Mouse (Mus musculus): ENCODE data around the gene Copa. TPM values are rescaled to one million over a fixed set of nuclear protein-coding genes. Genes with fewer than 3 reads are reported as not detected.
A peak's percentile ranks its signal among the peaks of the same experiment; 100 is the strongest.

Gene Copa
- polyA plus RNA-seq, 1 experiment from 2014 or later = 115 TPM

GRCm38 (mm10) chr1:172082899-172083445 is 643 bp downstream of the Copa start:
- no peak for DNase-seq (ENCODE audit: low spot score)

DNA sequence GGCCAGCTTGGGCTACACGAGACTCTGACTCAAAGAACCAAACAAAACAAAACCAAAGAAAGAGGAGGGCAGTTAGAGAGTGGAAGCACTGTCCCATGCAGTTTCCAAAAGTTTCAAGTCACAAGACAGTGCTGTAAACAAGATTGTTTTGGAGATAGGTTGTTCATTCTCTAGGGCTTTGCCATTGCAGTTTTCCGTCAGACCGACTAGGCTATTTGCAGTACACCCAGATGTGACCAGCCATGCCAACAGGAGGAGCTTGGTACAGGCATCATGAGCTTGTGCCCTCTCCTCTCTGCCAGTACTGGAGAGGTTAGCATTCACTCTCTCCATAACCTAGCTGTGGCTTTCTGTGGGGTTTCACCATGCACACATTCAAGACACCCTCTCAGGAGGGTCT is 11.2 kb downstream of the Copa start:
- DNase-seq (ENCODE audit: low spot score) = no peak

- DNase-seq (ENCODE audit: low spot score) = no peak
Measured at GRCm38 (mm10) chr1:172094295-172094694, 12.0 kb downstream of the Copa start.

GRCm38 (mm10) chr1:172095202-172095601 is 12.9 kb downstream of the Copa start:
- no peak for DNase-seq (ENCODE audit: low spot score)

DNA sequence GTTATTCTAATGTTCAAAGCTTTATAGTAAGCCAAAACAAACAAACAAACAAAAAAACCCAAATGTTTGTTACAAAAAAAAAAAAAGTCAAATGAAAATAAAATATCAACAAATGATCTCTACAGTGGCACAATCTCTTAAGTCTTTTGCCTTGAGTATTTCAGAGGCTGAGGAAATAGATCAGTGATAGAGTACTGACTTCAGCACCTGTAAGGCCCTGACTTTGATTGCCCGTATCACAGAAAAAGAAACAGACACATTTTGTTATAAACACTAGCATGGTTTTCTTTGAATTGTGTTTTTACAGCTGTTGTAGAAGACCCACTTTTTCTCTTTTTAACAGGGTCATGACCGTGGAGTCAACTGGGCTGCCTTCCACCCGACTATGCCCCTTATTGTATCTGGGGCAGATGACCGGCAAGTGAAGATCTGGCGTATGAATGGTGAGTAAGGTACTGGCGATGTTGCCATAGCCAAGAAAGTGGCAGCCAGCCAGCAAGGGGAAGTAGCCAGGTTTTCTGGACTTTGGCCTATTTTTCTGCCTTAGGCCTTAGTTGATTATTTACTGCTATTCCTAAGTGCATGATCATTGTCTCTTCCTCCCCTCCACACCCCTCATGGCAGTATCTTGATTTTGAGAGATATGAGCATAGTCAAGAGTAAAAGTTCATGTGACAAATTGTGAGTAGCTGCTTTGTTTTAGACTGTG is 17.1 kb downstream of the Copa start:
- no peak for DNase-seq (ENCODE audit: low spot score)

DNA sequence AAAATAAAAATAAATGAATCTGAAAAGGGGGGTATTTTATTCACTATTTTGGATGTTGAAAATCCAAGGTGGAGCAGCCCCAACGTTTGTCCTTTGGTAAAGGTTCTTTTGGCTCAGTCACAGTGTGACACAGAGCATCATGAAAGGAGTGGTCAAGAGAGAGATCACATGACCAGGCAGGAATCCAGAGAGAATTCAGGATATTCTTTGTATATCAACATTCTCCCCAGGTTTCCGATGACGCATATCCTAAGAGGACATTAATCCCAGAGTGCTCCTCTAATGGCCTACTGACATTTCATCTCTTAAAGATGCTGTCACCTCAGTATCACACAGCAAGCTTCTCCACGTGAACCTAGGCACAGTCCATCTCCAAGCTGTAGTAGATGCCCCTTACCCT is 21.3 kb downstream of the Copa start:
- no peak for DNase-seq (ENCODE audit: low spot score)

DNA sequence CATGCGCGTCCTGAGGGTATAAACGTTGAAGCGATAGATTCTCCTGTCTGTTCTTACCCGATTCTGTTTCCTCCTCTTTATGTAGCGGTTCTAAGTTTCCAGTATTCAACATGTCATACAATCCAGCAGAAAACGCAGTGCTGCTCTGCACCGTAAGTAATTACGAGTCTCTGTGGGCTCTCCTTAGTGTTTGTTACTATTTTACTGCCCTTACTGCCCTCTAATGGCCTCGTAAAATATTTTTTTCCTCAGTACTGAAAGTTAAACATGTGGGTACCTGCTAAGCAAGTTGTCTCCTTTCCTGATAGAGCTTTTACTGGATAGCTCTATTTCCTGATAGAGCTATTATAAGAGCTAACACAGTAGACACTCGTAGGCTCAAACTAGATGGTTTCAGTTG is 22.8 kb downstream of the Copa start:
- no peak for DNase-seq (ENCODE audit: low spot score)

- DNase-seq (ENCODE audit: low spot score) = no peak
Measured at GRCm38 (mm10) chr1:172107777-172108477, 25.6 kb downstream of the Copa start.

DNA sequence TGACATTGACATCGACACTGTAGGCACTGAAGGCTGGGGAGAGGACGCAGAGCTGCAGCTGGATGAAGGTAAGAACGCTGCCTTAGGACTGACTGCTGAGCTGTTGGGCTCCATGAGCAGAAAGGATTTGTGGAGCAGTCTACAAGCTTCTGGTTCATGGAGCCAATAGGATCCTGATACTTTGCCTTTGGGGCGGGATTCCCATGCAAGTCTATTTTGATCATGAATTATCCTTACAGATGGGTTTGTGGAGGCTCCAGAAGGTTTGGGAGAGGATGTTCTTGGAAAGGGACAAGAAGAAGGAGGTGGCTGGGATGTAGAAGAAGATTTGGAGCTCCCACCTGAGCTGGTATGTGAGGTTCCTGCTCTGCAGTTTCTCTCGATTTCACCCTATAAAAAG is 34.6 kb downstream of the Copa start:
- no peak for DNase-seq (ENCODE audit: low spot score)

- DNase-seq (ENCODE audit: low spot score) = no peak
Measured at GRCm38 (mm10) chr1:172119100-172119499, 36.8 kb downstream of the Copa start.

- DNase-seq (ENCODE audit: low spot score) = peak; percentile 60
Measured at GRCm38 (mm10) chr1:172119720-172120119, 37.4 kb downstream of the Copa start.

DNA sequence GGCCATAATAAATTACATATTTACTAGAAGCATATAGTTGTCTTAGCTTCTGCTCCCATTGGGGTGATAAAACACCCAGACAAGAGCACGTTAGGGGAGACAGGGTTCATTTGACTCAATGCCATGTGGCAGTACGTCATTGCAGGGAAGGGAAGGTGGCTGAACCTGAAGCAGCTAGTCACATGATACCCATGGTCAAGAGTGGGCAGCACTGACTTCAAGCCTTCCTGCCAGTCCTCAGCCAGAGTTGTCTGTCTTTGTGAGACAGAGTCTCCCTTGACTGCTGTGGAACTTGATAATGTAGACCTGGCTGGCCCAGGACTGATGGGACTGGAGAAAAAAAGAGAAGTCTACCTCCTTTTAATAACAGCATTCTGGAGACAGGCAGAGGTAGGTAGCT is 40.3 kb downstream of the Copa start:
- no peak for DNase-seq (ENCODE audit: low spot score)

GRCm38 (mm10) chr1:172124572-172124971 is 42.2 kb downstream of the Copa start:
- DNase-seq (ENCODE audit: low spot score) = no peak

- peak; percentile 94 for DNase-seq (ENCODE audit: low spot score)
Measured at GRCm38 (mm10) chr1:172126376-172127347, 44.3 kb downstream of the Copa start, which contains the start of gene Pex19. Gene Pex19, plus strand, starts transcription at chr1:172126755.

GRCm38 (mm10) chr1:172127487-172127886 is 45.2 kb downstream of the Copa start:
- DNase-seq (ENCODE audit: low spot score) = no peak

- DNase-seq (ENCODE audit: low spot score) = no peak
Measured at GRCm38 (mm10) chr1:172128563-172128962, 46.2 kb downstream of the Copa start.

DNA sequence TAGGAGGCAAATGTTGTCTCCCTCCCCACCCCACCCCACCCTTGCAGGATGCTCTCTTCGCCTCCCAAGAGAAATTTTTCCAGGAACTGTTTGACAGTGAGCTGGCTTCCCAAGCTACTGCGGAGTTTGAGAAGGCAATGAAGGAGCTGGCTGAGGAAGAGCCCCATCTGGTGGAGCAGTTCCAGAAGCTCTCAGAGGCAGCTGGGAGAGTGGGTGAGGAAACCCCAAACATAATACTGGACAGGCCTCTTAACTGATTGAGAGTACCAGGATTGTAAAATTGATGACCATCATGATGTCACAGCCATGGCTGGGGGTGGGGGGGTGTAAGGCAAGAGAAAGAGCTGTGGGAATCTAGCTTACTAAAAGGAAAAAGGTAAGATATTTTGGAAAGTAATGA is 46.8 kb downstream of the Copa start:
- no peak for DNase-seq (ENCODE audit: low spot score)

DNA sequence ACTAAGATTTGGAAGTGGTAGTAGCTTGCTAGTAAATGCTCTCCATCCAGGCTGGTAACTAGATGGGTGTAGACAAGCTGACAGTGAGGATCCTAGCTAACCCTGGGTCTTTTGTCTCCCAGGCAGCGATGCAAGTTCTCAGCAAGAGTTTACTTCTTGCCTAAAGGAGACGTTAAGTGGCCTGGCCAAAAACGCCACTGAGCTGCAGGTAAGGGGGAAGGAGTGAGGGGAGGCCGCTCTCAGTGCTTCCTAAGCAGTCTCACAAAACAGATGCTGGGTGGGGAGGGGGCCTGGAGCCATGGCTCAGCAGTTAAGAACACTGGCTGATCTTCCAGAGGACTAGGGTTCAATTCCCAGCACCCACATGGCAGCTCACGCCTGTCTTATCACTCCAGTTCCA is 47.5 kb downstream of the Copa start:
- no peak for DNase-seq (ENCODE audit: low spot score)

- DNase-seq (ENCODE audit: low spot score) = no peak
Measured at GRCm38 (mm10) chr1:172132319-172132718, 50.0 kb downstream of the Copa start.

- DNase-seq (ENCODE audit: low spot score) = no peak
Measured at GRCm38 (mm10) chr1:172133535-172133934, 51.2 kb downstream of the Copa start.

DNA sequence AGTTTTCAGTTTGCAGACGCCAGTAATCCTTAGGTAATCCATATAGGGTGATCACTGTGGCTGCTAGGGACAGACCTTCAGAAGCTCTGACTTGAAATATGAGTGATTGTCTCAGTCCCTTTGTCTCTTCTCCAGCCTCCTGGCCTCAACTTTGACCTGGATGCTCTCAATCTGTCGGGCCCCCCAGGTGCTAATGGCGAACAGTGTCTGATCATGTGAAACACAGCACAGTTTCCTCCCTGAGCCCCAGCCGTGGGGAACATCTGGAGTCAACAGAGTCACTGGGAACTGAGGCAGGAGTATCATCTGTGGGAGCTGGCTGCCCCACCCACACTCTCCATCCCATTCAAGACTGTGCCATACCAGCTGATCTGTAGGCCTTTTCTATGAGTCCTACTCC is 51.7 kb downstream of the Copa start:
- no peak for DNase-seq (ENCODE audit: low spot score)

DNA sequence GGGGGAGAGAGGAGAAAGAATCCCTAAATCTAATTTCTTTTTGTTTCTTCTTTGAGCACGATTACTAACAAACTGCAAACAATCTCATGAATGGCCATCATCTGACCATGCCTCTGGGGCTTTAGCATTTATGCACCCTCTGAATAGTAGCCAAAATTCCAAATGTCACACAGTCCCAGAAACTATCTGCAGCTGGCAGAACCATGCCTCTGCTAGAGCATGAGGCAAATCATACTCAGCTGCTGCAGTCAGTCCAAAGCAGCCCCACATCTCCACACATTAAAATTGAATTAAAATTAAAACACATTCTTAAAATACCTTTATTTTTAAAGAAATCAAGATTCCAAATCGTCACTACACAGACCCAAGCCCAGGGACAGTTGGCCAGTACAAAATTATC is 57.8 kb downstream of the Copa start:
- DNase-seq (ENCODE audit: low spot score) = no peak
